Mouse (Mus musculus): ENCODE data around the gene Fam160a1. TPM values are rescaled to one million over a fixed set of nuclear protein-coding genes. Genes with fewer than 3 reads are reported as not detected.

The Fam160a1 gene
- polyA plus RNA-seq, 1 experiment from 2014 or later, result 6.5 TPM

DNA sequence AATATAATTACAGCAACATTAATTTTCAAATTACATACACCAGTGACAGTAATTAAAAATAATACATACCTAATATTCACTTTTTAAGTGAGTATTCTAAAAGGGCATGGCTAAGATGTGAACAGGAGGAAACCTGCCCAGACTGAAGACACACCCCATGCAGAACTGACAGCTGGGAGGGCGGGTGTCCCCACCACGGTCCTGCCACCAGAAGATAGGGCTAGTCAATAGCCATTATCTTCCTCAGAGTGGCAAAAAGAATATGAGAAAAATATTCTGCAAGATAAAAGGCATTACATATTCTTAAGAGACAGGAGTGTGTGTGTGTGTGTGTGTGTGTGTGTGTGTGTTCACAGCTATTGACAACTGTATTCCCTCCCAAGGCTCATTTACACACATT lies 92.0 kb downstream of the Fam160a1 start:
- no peak overlapping the region for H3K9ac ChIP-seq (ENCODE audit: low read depth, low read length)
- H3K27ac ChIP-seq (replicated peaks; ENCODE audit: low read depth, low read length), result no peak overlapping the region
- H3K27me3 ChIP-seq (replicated peaks; ENCODE audit: control insufficient read depth, insufficient read depth, low read length), result no peaks in the 10 kb centered on the region
- WGBS, result 77% methylated on average over 2 of the region's 2 CpGs
- H3K4me1 ChIP-seq (ENCODE audit: control insufficient read depth, insufficient read depth, low read length), result no peaks in the 10 kb centered on the region
- no peaks in the 10 kb centered on the region for H3K9me3 ChIP-seq (ENCODE audit: control insufficient read depth, low read length)
- no peaks in the 10 kb centered on the region for H3K36me3 ChIP-seq (ENCODE audit: control insufficient read depth, insufficient read depth, low read length)
- ATAC-seq (ENCODE audit: low read depth), result no peak
- no peak overlapping the region for H3K4me3 ChIP-seq (ENCODE audit: low read depth, low read length)
- no peak overlapping the region for H3K4me2 ChIP-seq (ENCODE audit: low read depth, low read length)
- DNase-seq (ENCODE audit: low spot score), result no peak

DNA sequence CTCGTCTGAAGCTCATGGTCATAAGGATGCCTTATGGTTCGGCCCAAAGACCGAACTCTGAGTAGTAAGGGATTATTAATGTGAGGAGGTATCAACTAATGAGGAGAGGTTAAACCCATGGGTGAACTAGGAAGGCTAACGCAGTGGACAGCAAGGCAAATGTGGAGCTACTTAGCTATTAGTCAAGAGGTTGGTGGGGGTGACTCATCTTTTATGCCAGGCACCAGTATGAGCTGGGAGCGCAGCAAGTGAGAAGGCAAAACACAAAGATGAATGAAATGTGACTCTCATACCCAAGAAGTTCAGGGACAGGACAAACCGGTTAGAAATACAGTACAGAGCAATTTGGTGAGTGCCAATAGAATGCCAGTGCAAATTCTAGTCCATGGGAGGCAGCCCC lies 94.5 kb downstream of the Fam160a1 start:
- H3K36me3 ChIP-seq (ENCODE audit: control insufficient read depth, insufficient read depth, low read length), result no peaks in the 10 kb centered on the region
- WGBS, result 80% methylated on average over 6 of the region's 6 CpGs
- no peaks in the 10 kb centered on the region for H3K4me1 ChIP-seq (ENCODE audit: control insufficient read depth, insufficient read depth, low read length)

DNA sequence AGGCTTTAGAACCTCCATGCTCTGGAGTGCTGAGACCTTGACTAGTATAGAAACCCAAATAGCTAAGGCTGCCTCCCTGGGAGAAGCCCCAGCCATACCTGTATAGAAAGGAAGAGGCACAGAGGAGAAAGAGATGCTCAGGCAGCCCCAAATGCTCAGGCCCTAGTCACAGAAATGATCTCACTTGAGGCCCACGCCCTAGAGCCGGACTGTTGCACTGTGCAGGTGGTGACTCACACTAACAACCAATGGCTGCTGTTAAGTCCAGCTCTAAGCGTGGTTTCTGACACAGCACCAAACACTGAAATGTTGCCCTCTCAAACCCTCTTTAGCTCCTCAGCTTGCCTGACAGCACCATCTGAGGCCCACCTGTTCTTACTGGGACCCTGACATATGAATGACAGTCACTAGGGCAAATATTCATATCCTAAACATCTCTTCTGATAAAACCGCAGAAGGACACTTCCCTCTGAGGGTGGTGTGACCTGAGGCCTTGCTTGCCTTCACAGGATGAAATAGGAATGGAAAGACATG lies 101.3 kb downstream of the Fam160a1 start:
- ATAC-seq (ENCODE audit: low read depth) (no peak), DNase-seq (ENCODE audit: low spot score) (no peak)
- no peaks in the 10 kb centered on the region for H3K27me3 ChIP-seq (replicated peaks; ENCODE audit: control insufficient read depth, insufficient read depth, low read length)
- no peaks in the 10 kb centered on the region for H3K9me3 ChIP-seq (ENCODE audit: control insufficient read depth, low read length)
- 85% methylated on average over 4 of the region's 4 CpGs for WGBS
- H3K4me1 ChIP-seq (ENCODE audit: control insufficient read depth, insufficient read depth, low read length), result no peaks in the 10 kb centered on the region
- no peak overlapping the region for H3K27ac ChIP-seq (replicated peaks; ENCODE audit: low read depth, low read length)
- H3K4me2 ChIP-seq (ENCODE audit: low read depth, low read length), result no peak overlapping the region
- no peak overlapping the region for H3K4me3 ChIP-seq (ENCODE audit: low read depth, low read length)
- H3K9ac ChIP-seq (ENCODE audit: low read depth, low read length), result no peak overlapping the region
- H3K36me3 ChIP-seq (ENCODE audit: control insufficient read depth, insufficient read depth, low read length), result no peaks in the 10 kb centered on the region

More for the DNA sequence above, 94.5 kb downstream of the Fam160a1 start:
- no peaks in the 10 kb centered on the region for H3K9me3 ChIP-seq (ENCODE audit: control insufficient read depth, low read length)
- H3K27ac ChIP-seq (replicated peaks; ENCODE audit: low read depth, low read length), result no peak overlapping the region
- no peak overlapping the region for H3K4me2 ChIP-seq (ENCODE audit: low read depth, low read length)
- DNase-seq (ENCODE audit: low spot score) (peak; percentile 52), ATAC-seq (ENCODE audit: low read depth) (peak; percentile 37; the same call in 1 of the 2 replicates)
- H3K4me3 ChIP-seq (ENCODE audit: low read depth, low read length), result no peak overlapping the region
- no peaks in the 10 kb centered on the region for H3K27me3 ChIP-seq (replicated peaks; ENCODE audit: control insufficient read depth, insufficient read depth, low read length)
- H3K9ac ChIP-seq (ENCODE audit: low read depth, low read length), result no peak overlapping the region

DNA sequence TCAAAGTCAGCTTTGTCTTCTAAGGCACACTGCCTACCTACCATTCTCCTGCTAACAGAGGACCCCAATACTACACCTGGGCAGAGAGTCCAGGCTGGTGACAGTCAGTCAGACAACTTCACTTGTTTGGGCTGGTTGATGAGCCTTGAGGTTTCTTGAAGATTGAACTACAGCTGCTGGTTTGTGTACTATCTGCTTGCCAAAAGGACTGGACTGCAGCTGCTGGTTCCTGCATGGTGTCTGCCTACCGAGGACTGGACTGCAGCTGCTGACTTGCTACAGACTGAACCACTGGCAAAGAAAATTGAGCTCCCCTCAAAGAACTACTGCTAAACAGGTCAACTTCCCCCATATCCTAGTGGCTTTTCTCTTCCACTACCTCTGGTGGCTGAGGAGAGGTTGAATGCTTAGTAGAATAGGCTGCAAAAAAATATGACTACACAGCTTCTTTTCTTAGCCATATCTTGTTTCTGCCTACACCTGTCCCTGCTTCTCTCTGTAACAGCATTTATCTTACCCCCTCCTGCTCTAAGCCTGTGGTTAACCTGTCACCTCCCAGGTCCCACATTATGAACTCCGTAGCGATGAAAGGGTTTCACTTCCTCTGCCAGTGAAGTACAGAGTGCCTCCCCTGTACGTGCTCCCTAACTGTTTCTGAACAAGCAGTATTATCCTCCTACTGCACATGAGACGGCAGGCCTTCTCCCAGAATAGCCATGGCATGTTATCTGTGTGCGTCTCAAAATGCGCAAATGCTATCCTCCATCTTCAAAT lies 103.0 kb downstream of the Fam160a1 start:
- no peak for ATAC-seq (ENCODE audit: low read depth)

DNA sequence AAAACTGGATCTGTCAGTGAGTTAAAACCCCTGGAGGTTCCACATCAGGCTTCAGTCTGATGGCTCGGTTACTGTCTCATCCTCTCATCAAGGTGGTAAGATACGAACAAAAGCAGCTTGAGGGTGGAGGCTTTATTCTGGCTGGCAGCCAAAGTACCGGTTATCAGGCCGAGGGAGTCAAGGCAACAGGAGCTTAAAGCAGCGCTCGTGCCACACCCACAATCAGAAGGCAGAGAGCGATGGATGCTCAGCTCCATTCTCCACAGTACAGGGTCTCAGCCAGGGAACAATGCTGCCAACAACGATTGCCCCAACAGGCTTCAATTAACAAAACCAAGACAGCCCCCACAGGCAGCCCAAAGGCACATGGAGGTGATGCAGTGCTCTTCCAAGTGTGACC lies 106.4 kb downstream of the Fam160a1 start:
- H3K27ac ChIP-seq (replicated peaks; ENCODE audit: low read depth, low read length), result no peak overlapping the region
- no peaks in the 10 kb centered on the region for H3K4me1 ChIP-seq (ENCODE audit: control insufficient read depth, insufficient read depth, low read length)
- no peak overlapping the region for H3K9ac ChIP-seq (ENCODE audit: low read depth, low read length)
- H3K36me3 ChIP-seq (ENCODE audit: control insufficient read depth, insufficient read depth, low read length), result no peaks in the 10 kb centered on the region
- no peak overlapping the region for H3K4me3 ChIP-seq (ENCODE audit: low read depth, low read length)
- H3K27me3 ChIP-seq (replicated peaks; ENCODE audit: control insufficient read depth, insufficient read depth, low read length), result no peaks in the 10 kb centered on the region
- peak; percentile 41 for DNase-seq (ENCODE audit: low spot score)
- ATAC-seq (ENCODE audit: low read depth), result no peak; the same call in 1 of the 2 replicates
- WGBS, result 54% methylated on average over 8 of the region's 8 CpGs
- no peak overlapping the region for H3K4me2 ChIP-seq (ENCODE audit: low read depth, low read length)
- no peaks in the 10 kb centered on the region for H3K9me3 ChIP-seq (ENCODE audit: control insufficient read depth, low read length)

More for the DNA sequence above, 103.0 kb downstream of the Fam160a1 start:
- no peaks in the 10 kb centered on the region for H3K9me3 ChIP-seq (ENCODE audit: control insufficient read depth, low read length)
- H3K4me1 ChIP-seq (ENCODE audit: control insufficient read depth, insufficient read depth, low read length), result no peaks in the 10 kb centered on the region
- no peak overlapping the region for H3K9ac ChIP-seq (ENCODE audit: low read depth, low read length)
- H3K4me3 ChIP-seq (ENCODE audit: low read depth, low read length), result no peak overlapping the region
- no peak for DNase-seq (ENCODE audit: low spot score)
- H3K27me3 ChIP-seq (replicated peaks; ENCODE audit: control insufficient read depth, insufficient read depth, low read length), result no peaks in the 10 kb centered on the region
- 80% methylated on average over 7 of the region's 7 CpGs for WGBS
- no peaks in the 10 kb centered on the region for H3K36me3 ChIP-seq (ENCODE audit: control insufficient read depth, insufficient read depth, low read length)
- H3K4me2 ChIP-seq (ENCODE audit: low read depth, low read length), result no peak overlapping the region
- H3K27ac ChIP-seq (replicated peaks; ENCODE audit: low read depth, low read length), result no peak overlapping the region

DNA sequence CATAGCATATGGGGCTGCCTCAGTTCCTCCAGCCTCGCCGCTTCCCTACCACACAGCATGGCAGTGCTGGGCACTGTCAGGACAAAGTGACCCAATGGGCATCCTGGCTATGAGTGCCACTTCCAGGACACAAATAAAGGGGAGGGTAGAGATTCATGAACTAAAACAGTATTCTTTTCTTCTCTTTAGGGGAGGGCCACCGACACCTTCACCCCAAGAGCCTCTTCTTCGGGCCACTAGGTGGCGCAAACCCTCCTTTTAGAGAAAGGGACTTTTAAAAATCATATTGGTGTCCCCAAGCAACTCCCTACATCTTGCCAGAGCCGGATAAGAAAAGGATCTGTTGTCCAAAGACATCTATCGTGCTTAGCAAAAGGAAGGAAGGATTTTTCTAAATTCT lies 109.7 kb downstream of the Fam160a1 start:
- Histone ChIP-seq H3K27ac (replicated peaks; ENCODE audit: low read depth, low read length) (no peak overlapping the region), H3K4me1 (ENCODE audit: control insufficient read depth, insufficient read depth, low read length) (no peaks in the 10 kb centered on the region), H3K9me3 (ENCODE audit: control insufficient read depth, low read length) (no peaks in the 10 kb centered on the region), H3K27me3 (replicated peaks; ENCODE audit: control insufficient read depth, insufficient read depth, low read length) (no peaks in the 10 kb centered on the region), H3K4me2 (ENCODE audit: low read depth, low read length) (no peak overlapping the region), H3K36me3 (ENCODE audit: control insufficient read depth, insufficient read depth, low read length) (no peaks in the 10 kb centered on the region), H3K4me3 (ENCODE audit: low read depth, low read length) (no peak overlapping the region), H3K9ac (ENCODE audit: low read depth, low read length) (no peak overlapping the region)
- WGBS, result 35% methylated on average over 7 of the region's 7 CpGs
- peak; percentile 71 for DNase-seq (ENCODE audit: low spot score)
- ATAC-seq (ENCODE audit: low read depth), result no peak

DNA sequence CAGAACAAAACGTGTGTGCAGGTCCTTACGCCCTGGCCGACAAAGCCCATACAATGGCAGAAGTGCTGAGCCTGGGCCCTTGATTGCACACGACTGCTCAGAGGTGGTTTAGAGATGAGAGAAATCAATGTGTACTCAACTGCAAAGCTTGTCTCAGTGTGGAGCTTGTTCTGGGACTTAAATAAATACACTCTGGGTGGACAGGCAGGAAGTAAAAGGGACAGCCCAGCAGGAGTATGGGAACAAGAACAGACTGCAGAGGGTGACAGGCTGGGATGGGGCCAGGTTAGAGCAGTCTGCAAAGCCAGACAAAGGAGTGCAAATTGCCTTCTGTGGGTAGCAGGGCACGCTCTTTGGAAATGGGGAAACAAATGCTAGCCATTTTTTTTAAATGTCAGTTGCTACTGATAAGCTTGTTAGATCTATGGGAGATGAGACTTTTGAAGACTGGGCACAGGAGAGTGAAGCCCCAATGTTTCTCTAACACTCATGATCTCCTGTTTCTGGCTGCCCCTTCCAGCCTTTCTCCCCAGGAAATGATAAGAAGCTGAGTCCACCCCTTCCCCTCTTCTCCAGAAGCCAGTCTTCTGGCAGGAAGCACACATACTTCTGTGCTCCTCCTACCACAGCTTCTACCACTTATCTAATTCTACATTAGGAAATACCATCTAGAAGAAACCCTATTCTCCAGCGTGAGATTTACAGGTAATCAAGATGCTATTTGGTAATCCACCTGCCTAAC lies 113.8 kb downstream of the Fam160a1 start:
- Histone ChIP-seq H3K4me1 (ENCODE audit: control insufficient read depth, insufficient read depth, low read length) (no peaks in the 10 kb centered on the region), H3K4me2 (ENCODE audit: low read depth, low read length) (no peak overlapping the region), H3K9me3 (ENCODE audit: control insufficient read depth, low read length) (no peaks in the 10 kb centered on the region), H3K27ac (replicated peaks; ENCODE audit: low read depth, low read length) (no peak overlapping the region), H3K4me3 (ENCODE audit: low read depth, low read length) (no peak overlapping the region), H3K9ac (ENCODE audit: low read depth, low read length) (no peak overlapping the region), H3K36me3 (ENCODE audit: control insufficient read depth, insufficient read depth, low read length) (no peaks in the 10 kb centered on the region), H3K27me3 (replicated peaks; ENCODE audit: control insufficient read depth, insufficient read depth, low read length) (0 out of 2 replicates have a peak, but pooled peaks cover 4% of the 10 kb centered on the region)
- ATAC-seq (ENCODE audit: low read depth) (no peak), DNase-seq (ENCODE audit: low spot score) (no peak)
- 65% methylated on average over 6 of the region's 6 CpGs for WGBS

DNA sequence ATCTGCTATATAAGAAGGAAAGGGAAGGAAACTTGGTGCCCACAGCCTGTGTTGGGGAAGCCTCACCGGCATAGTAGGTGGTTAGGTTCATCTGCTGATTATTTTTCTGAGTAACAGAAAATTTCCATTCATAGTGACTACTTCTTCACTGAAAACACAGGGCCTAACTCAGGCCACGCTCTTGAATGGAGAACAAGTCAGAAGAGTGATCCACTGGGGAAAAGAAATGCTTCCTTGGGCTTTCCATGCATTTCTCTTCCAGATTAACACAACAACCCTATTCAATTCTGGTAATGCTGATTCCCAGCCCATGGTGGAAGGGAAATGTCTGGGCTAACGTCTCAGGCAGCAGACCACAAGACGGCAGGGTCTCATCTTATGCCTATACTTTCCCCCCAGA lies 118.6 kb downstream of the Fam160a1 start:
- H3K4me2 ChIP-seq (ENCODE audit: low read depth, low read length), result no peak overlapping the region
- ATAC-seq (ENCODE audit: low read depth), result no peak
- H3K27ac ChIP-seq (replicated peaks; ENCODE audit: low read depth, low read length), result no peak overlapping the region
- no peak overlapping the region for H3K4me3 ChIP-seq (ENCODE audit: low read depth, low read length)
- no peak for DNase-seq (ENCODE audit: low spot score)
- no peak overlapping the region for H3K9ac ChIP-seq (ENCODE audit: low read depth, low read length)
- 0 out of 2 replicates have a peak, but pooled peaks cover 4% of the 10 kb centered on the region for H3K27me3 ChIP-seq (replicated peaks; ENCODE audit: control insufficient read depth, insufficient read depth, low read length)
- H3K36me3 ChIP-seq (ENCODE audit: control insufficient read depth, insufficient read depth, low read length), result no peaks in the 10 kb centered on the region
- WGBS, result 84% methylated on average over 4 of the region's 4 CpGs
- H3K9me3 ChIP-seq (ENCODE audit: control insufficient read depth, low read length), result no peaks in the 10 kb centered on the region
- no peaks in the 10 kb centered on the region for H3K4me1 ChIP-seq (ENCODE audit: control insufficient read depth, insufficient read depth, low read length)
